Mouse (Mus musculus) embryonic facial prominence, embryonic 12.5 days (tissue): Measurements from ENCODE around the gene Ip6k3. TPM values are rescaled to one million over a fixed set of nuclear protein-coding genes. Genes with fewer than 3 reads are reported as not detected.

Source experiments
- ATAC-seq: fragments of 200-750 bp; cut with Nextera tagmentation; 2 replicates; pipeline ENCODE4 v1.8.0; 2017; ENCODE audit not compliant: insufficient number of reproducible peaks, insufficient read depth, low FRiP score, low TSS enrichment
- H3K27ac ChIP-seq: fragments of 300-500 bp; sonication (generic); 2 replicates; pipeline ENCODE4 v1.5.1; 2016; ENCODE audit warnings: mild to moderate bottlenecking
- H3K27me3 ChIP-seq: fragments of 300-500 bp; sonication (generic); 2 replicates; pipeline ENCODE4 v1.6.1; 2016; ENCODE audit warnings: mild to moderate bottlenecking, moderate library complexity
- H3K36me3 ChIP-seq: fragments of 300-500 bp; sonication (generic); 2 replicates; pipeline ENCODE4 v1.6.1; 2016; ENCODE audit warnings: mild to moderate bottlenecking
- H3K4me1 ChIP-seq: fragments of 300-500 bp; sonication (generic); 2 replicates; pipeline ENCODE4 v1.6.1; 2016
- H3K4me2 ChIP-seq: fragments of 300-500 bp; sonication (generic); replicated peaks from 2 replicates; pipeline ENCODE4 v1.6.1; 2016; ENCODE audit warnings: mild to moderate bottlenecking, moderate library complexity
- H3K4me3 ChIP-seq: fragments of 300-500 bp; sonication (generic); 2 replicates; pipeline ENCODE4 v1.5.1; 2016; ENCODE audit warnings: mild to moderate bottlenecking
- H3K9ac ChIP-seq: fragments of 300-500 bp; sonication (generic); 2 replicates; pipeline ENCODE4 v1.6.1; 2016; ENCODE audit warnings: mild to moderate bottlenecking, moderate library complexity
- H3K9me3 ChIP-seq: fragments of 300-500 bp; sonication (generic); 2 replicates; pipeline ENCODE4 v1.6.1; 2016; ENCODE audit warnings: mild to moderate bottlenecking, moderate library complexity
- WGBS: fragments of 180-500 bp; shearing (Covaris S2); methylation state at CpG from one replicate; pipeline ENCODE4 v1.1.7; 2016; 5-methylcytosine and 5-hydroxymethylcytosine counted together
- polyA plus RNA-seq: library from polyadenylated mRNA; unstranded; fragments of >200 nt; fragmentation: Nextera tagmentation; extraction: Ambion mirVana; gene quantifications from 2 replicates; pipeline ENCODE4 v1.2.1, GENCODE M21; 2016

Ip6k3 gene
- polyA plus RNA-seq, 1 experiment from 2014 or later, result 0.35 TPM

DNA sequence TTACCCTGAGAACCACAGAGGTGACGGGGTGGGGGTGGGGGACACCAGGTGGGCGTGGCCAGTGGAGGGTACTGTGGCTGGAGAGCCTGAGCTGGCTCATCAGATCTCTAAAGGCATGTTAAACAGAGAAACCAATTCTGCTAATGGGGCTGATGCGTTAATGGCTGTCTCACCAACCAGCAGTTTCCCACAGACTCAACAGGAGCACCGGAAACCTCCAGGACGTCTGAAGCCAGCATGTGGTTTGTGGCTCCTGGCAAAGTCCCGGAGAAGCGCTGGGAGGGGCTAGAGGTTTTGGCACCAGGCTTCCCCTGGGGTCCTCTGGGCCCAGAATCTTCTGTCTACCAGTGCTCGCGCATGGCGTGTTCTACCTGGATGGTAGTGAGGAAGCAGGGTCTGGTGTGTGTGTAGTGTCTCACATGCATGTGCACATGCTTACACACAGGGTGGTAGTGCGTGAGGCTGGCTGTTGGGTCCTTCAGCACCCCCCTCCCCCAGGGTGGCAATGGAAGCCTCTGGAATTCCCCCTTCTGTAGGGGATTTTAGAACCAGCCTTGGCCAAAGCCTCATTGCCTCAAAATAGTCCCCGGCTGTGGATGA is 12.2 kb upstream of the Ip6k3 start:
- no peak overlapping the region for H3K27ac ChIP-seq
- H3K9me3 ChIP-seq, result no peaks in the 10 kb centered on the region
- H3K27me3 ChIP-seq, result no peaks in the 10 kb centered on the region
- no peak for ATAC-seq
- no peak overlapping the region for H3K9ac ChIP-seq
- H3K4me1 ChIP-seq, result peaks cover 17% of the 10 kb centered on the region
- H3K4me2 ChIP-seq, result no peak overlapping the region
- no peaks in the 10 kb centered on the region for H3K36me3 ChIP-seq
- H3K4me3 ChIP-seq, result no peak overlapping the region
- WGBS, result 61% methylated on average over 12 of the region's 12 CpGs

DNA sequence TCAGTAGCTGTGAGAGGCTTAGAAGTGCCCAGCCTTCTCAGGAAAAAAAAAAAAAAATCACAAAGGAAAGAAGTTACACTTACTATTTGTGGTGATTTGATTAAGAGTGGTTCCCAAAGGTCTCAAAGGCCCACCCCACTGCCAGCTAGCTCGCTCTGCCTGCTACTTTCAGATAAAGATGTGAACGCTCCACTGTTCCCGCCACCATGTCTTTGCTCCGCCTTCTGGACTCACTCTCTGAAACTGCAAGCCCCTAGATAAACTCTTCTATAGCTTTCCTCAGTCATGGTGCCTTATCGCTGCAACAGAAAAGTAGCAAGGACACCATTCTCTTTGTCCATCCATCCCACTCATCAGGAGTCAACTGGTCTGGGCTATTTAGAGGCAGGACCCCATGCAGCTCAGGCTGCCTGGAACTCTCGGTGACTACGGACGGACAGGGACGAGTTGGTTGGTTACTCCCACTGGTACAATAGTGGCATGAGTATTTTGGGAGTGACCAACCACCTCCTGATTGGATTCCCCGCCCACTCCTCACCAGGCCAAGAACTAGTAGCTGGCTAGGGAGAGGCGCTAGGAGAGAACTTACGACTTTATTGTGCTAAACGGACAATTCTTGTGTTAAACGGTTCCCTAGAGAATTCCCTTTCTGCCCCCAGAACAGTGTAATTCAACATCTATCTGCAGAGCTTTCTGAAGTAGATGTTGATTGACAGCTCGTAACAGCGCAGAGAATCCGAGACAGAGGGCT is 11.0 kb upstream of the Ip6k3 start:
- no peak overlapping the region for H3K4me3 ChIP-seq
- no peak overlapping the region for H3K9ac ChIP-seq
- H3K4me2 ChIP-seq, result no peak overlapping the region
- H3K27me3 ChIP-seq, result no peaks in the 10 kb centered on the region
- ATAC-seq, result no peak
- WGBS, result 90% methylated on average over 17 of the region's 17 CpGs
- no peak overlapping the region for H3K27ac ChIP-seq
- H3K36me3 ChIP-seq, result no peaks in the 10 kb centered on the region
- peaks cover 17% of the 10 kb centered on the region for H3K4me1 ChIP-seq
- H3K9me3 ChIP-seq, result no peaks in the 10 kb centered on the region

DNA sequence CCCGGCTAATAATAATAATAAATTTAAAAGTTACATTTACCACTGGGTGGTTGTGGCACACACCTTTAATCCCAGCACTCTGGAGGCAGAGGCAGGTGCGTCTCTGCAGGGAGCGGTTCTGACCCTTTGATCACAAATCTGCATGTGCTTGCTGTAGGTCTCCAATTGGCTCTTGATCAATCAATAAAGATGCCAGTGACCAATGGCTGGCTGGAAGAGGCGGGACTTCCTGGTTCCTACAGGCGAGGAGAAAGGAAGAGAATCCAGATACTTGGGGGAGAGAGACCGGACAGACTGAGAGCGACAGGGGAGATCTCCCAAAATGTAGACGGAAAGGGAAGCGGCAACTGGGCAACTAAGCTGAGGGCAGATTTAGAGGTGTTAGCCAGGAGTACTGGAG is 10.4 kb upstream of the Ip6k3 start:
- H3K9me3 ChIP-seq, result no peaks in the 10 kb centered on the region
- no peaks in the 10 kb centered on the region for H3K36me3 ChIP-seq
- peaks cover 17% of the 10 kb centered on the region for H3K4me1 ChIP-seq
- ATAC-seq, result no peak
- no peaks in the 10 kb centered on the region for H3K27me3 ChIP-seq
- WGBS, result 87% methylated on average over 9 of the region's 9 CpGs
- no peak overlapping the region for H3K9ac ChIP-seq
- H3K4me2 ChIP-seq, result no peak overlapping the region
- no peak overlapping the region for H3K4me3 ChIP-seq
- no peak overlapping the region for H3K27ac ChIP-seq

DNA sequence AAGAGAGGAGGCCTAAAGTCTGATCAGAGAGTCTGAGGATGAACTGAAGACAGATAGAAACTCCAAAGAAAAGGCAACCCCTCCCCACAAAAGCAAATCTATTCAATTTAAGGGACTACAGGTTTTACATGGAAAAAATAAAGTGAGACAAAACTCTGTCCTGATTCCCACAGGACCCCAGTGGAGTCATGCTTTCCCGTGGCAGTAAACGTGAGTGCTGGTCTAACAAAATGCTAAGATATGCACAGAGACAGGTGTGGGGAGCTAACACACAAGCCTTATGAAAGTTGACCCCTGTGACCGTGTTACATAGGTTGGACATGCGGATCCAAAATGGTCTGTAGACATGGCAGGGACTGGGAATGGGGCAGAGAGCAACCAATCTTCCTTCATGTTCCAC is 9.2 kb upstream of the Ip6k3 start:
- Histone ChIP-seq H3K27ac (no peak overlapping the region), H3K4me1 (peaks cover 17% of the 10 kb centered on the region), H3K36me3 (no peaks in the 10 kb centered on the region), H3K27me3 (no peaks in the 10 kb centered on the region), H3K4me2 (no peak overlapping the region), H3K9ac (no peak overlapping the region), H3K9me3 (no peaks in the 10 kb centered on the region), H3K4me3 (no peak overlapping the region)
- 83% methylated on average over 4 of the region's 4 CpGs for WGBS
- ATAC-seq, result no peak

DNA sequence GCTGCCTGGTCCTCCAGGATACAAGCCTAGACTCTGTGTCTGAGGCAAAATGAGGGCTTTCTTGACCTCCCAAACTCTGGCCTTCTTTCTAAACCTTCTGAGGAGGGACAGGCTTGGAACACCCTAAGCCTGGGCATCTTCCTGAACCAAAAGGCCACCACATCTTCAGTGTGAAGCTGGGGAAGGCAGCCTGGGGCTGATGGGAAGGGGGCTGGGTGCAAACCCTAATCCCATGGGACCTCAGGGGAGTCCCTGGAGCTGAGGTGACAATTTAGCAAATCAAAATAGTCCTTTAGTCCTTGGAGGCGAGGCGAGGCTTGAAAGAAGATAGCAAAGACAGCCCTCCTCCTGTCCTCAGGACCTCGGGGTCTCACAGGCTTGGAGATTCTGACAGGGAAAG is 8.7 kb upstream of the Ip6k3 start:
- ATAC-seq, result no peak
- H3K4me2 ChIP-seq, result no peak overlapping the region

DNA sequence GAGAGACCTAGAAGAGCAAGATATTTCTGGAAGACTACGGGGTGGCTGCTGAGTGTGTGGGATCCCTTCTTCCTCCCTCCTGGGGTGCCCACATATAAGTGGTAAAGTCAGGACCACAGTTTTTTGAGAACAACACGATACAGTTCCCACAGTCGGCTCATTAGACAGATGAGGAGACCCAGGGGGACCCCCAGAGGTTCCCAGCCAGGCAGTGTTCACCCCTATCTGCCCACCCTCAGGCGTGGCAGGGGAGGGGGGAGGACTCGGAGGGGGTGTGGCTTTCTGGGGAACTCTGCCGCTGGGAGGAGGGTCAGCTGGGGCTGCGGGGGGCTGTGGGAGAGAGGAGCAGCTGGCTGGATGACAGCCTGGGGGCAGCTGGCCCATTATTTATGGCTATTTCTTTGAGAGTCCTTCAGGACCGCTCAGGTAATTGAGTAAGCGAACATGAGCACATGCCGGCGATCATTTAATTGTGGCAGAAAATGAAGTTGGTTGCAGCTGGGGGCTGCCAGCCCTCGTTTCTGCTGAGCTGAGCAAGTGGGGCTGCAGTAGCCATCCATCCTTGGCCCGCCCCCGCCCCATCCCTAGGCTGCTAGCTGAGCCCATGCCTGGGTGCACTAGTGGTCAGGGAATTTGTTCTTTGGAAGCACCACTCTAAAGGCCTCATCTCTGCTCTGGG is 7.7 kb upstream of the Ip6k3 start:
- H3K4me3 ChIP-seq, result no peak overlapping the region
- no peaks in the 10 kb centered on the region for H3K9me3 ChIP-seq
- peaks cover 27% of the 10 kb centered on the region for H3K4me1 ChIP-seq
- no peak overlapping the region for H3K9ac ChIP-seq
- peak; percentile 57; the same call in 1 of the 2 replicates for ATAC-seq
- H3K27me3 ChIP-seq, result no peaks in the 10 kb centered on the region
- H3K4me2 ChIP-seq, result peak overlapping the region; percentile 19
- H3K27ac ChIP-seq, result peak overlapping the region; percentile 37; the same call in 1 of the 2 replicates
- no peaks in the 10 kb centered on the region for H3K36me3 ChIP-seq
- 22% methylated on average over 14 of the region's 14 CpGs for WGBS

More for the DNA sequence above, 8.7 kb upstream of the Ip6k3 start:
- peaks cover 17% of the 10 kb centered on the region for H3K4me1 ChIP-seq
- H3K27me3 ChIP-seq, result no peaks in the 10 kb centered on the region
- no peaks in the 10 kb centered on the region for H3K36me3 ChIP-seq
- H3K9ac ChIP-seq, result no peak overlapping the region
- WGBS, result 78% methylated on average over 3 of the region's 3 CpGs
- no peak overlapping the region for H3K4me3 ChIP-seq
- no peaks in the 10 kb centered on the region for H3K9me3 ChIP-seq
- no peak overlapping the region for H3K27ac ChIP-seq

DNA sequence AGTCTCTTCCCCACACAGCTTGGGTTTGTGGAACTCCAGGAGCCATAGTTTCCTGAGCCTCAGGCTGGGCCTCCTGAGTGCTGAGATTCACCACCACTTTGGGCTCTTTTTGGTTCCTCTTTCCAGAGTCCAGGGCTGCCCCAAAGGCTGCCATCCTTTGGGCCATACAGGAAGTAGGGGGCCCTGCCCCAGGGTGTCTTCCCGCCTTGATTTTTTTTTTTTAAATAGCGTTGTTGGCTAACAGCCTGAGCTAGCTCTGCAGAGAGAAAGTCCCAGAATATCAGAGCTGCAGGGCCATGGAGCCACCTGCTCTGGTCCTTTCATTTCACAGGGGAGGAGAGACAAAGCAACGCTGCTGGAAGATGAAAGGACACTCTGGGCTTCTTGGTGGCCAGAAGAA is 6.1 kb upstream of the Ip6k3 start:
- Histone ChIP-seq H3K27me3 (no peaks in the 10 kb centered on the region), H3K4me1 (peaks cover 38% of the 10 kb centered on the region), H3K36me3 (no peaks in the 10 kb centered on the region), H3K4me2 (no peak overlapping the region), H3K4me3 (no peak overlapping the region), H3K9ac (no peak overlapping the region), H3K27ac (0 out of 2 replicates have a peak overlapping the region, but pooled peaks have one; percentile 13), H3K9me3 (no peaks in the 10 kb centered on the region)
- 66% methylated on average over 3 of the region's 3 CpGs for WGBS
- no peak for ATAC-seq

DNA sequence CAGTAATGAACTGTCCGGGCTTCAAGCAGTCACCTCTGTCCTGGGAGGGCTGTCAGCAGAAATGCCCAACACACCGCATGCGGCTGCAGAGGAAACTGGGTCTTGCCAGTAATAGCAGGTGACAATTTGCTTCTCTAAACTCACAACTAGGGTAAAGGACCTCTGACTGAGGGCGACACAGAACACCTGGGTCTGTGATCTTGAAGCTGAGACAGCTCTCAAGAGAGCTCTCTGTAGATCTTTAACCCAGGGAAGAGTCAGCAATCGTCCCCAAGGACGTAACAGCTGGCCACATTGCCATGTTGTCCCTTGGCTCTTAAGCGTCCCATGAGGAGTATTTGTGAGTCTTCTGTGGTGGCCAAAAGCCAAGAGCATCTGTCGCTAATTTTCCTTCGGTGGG is 4.9 kb upstream of the Ip6k3 start:
- no peaks in the 10 kb centered on the region for H3K27me3 ChIP-seq
- no peaks in the 10 kb centered on the region for H3K9me3 ChIP-seq
- no peak overlapping the region for H3K27ac ChIP-seq
- H3K4me3 ChIP-seq, result no peak overlapping the region
- 82% methylated on average over 9 of the region's 9 CpGs for WGBS
- H3K4me2 ChIP-seq, result no peak overlapping the region
- no peak overlapping the region for H3K9ac ChIP-seq
- no peaks in the 10 kb centered on the region for H3K36me3 ChIP-seq
- H3K4me1 ChIP-seq, result peaks cover 38% of the 10 kb centered on the region
- no peak for ATAC-seq

DNA sequence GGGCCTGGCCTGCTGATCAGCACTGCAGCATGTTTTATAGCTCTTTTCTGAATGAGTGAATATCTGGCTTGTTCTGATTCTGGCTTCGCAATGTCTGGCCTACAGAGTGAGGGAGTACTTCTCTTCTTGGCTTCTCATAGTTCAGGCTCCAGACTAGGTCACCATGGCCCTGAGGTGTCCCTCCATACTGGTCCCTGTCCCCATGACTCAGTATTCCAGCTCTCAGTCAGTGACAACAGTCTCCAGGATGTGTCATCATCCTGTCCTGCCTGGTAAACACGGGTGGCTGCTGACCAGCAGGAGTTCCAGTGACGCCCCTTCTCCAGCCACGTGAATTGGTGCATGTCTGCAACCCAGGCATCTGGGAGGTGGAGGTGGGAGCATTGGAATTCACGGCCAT is 3.5 kb upstream of the Ip6k3 start:
- Histone ChIP-seq H3K4me1 (peaks cover 36% of the 10 kb centered on the region), H3K27me3 (no peaks in the 10 kb centered on the region), H3K4me3 (no peak overlapping the region), H3K4me2 (no peak overlapping the region), H3K36me3 (no peaks in the 10 kb centered on the region), H3K9me3 (no peaks in the 10 kb centered on the region), H3K9ac (no peak overlapping the region), H3K27ac (0 out of 2 replicates have a peak overlapping the region, but pooled peaks have one; percentile 9)
- 71% methylated on average over 5 of the region's 5 CpGs for WGBS
- no peak for ATAC-seq

DNA sequence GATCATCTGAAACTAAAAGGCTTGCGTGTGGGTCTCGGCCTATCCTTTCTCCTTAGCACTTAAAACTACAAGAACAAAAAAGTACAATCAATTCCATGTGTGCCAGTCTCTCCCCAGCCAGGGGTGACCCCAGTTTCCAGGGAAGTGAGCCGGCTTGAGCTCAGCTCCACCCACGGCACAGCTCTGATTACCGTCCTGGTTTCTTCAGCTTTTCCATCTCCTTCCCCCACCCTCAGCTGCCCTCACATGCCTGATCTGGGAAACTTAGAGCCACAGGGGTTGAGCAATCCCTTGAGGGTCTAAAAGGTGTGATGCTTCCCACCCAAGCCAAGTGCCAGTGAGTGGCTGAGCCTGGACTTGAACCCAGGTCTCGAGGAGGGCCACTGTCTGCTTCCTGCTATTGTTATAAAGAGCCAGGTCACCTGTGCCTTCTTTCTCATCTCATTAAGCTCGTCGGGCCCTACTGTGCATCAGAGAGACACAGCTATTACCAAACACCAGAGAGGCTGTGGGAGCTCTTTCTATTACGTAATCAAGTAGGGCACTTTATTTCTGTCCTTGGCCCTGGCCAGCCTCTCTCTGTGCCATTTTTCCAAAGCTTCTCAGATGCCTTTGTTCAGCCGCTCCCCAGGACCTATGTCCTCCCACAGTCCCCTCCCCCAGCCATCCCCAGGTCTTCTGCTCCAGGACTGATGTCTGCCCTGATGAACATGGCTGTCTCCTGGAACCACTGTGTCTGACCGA is 2.5 kb upstream of the Ip6k3 start:
- H3K9ac ChIP-seq, result no peak overlapping the region
- no peaks in the 10 kb centered on the region for H3K9me3 ChIP-seq
- peak overlapping the region; percentile 89 for H3K27ac ChIP-seq
- H3K4me1 ChIP-seq, result peaks cover 26% of the 10 kb centered on the region
- peaks cover 3% of the 10 kb centered on the region; the same call in 1 of the 2 replicates for H3K27me3 ChIP-seq
- H3K4me2 ChIP-seq, result no peak overlapping the region
- H3K4me3 ChIP-seq, result no peak overlapping the region
- 43% methylated on average over 11 of the region's 11 CpGs for WGBS
- H3K36me3 ChIP-seq, result no peaks in the 10 kb centered on the region
- ATAC-seq, result peak; percentile 67

DNA sequence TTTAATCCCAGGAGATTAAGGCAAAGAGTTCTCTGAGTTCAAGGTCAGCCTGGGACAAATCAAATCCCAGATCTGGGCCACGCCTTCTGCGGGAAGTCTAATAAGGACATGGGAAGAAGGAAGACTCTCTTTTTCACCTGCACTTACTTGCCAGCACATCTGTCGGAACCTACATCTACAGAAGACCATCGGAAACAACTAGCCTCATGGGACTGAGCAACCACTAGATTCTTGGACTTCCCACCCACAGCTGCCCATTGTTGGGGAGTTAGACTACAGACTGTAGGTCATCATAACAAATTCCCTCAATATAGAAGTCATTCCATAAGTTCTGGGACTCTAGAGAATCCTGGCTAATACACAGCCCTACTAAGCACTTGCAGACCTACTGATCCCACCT is 974 bp upstream of the Ip6k3 start:
- peaks cover 3% of the 10 kb centered on the region; the same call in 1 of the 2 replicates for H3K27me3 ChIP-seq
- H3K4me2 ChIP-seq, result no peak overlapping the region
- H3K9ac ChIP-seq, result no peak overlapping the region
- no peak overlapping the region for H3K4me3 ChIP-seq
- H3K27ac ChIP-seq, result no peak overlapping the region
- no peaks in the 10 kb centered on the region for H3K36me3 ChIP-seq
- no peaks in the 10 kb centered on the region for H3K9me3 ChIP-seq
- WGBS, result 93% methylated on average over 4 of the region's 4 CpGs
- no peak for ATAC-seq
- H3K4me1 ChIP-seq, result peaks cover 24% of the 10 kb centered on the region
